Mouse (Mus musculus) cerebellum, adult 18-20 months (tissue): ENCODE measurements around the gene Lrit3.
A peak's percentile ranks its signal among the peaks of the same experiment; 100 is the strongest.
"Not testable (repeated sequence)": the region's sequence is repeated elsewhere in the genome, so short reads cannot be mapped to it uniquely, and the experiment has no call there.

ENCODE experiments used
- DNase-seq, 2 experiments: peaks; one replicate each; pipeline ENCODE4 v3.0.0; 2021

The Lrit3 gene

GRCm38 (mm10) chr3:129766971-129767794 is 36.6 kb downstream of the Lrit3 start:
- no peak for DNase-seq

GRCm38 (mm10) chr3:129766106-129766505 is 37.7 kb downstream of the Lrit3 start:
- no peak for DNase-seq

- not testable (repeated sequence) for DNase-seq
These were observed 46.2 kb downstream of the Lrit3 start for GRCm38 (mm10) chr3:129757599-129757998.

- DNase-seq = peak in 1 of 2 experiments; percentile 3
These were observed 48.9 kb downstream of the Lrit3 start, which contains the start of gene Egf for GRCm38 (mm10) chr3:129754650-129755604. TSS of gene Egf (minus strand) at chr3:129755316.

GRCm38 (mm10) chr3:129744803-129745202 is 59.0 kb downstream of the Lrit3 start:
- DNase-seq = peak; percentile 12 to 18

- no peak for DNase-seq
These were observed 61.0 kb downstream of the Lrit3 start for GRCm38 (mm10) chr3:129742781-129743180.

GRCm38 (mm10) chr3:129738291-129739183 is 65.3 kb downstream of the Lrit3 start:
- DNase-seq = no peak
